Mouse (Mus musculus): ENCODE measurements at regions not wholly inside any gene's neighbourhood (a gene's known extent, or its start where the extent isn't known, plus 50 kb on each side); places are given as distances from the start of the nearest gene placed in this dataset.

GRCm38 (mm10) chr5:58822704-58823103 is 1104.9 kb downstream of the Pcdh7 start:
- no peak for TF ChIP-seq POLR2A (IDR thresholded peaks at IDR 0.05; ENCODE audit: borderline replicate concordance, extremely low read depth, insufficient read depth, insufficient read length)
- H3K27me3 ChIP-seq (ENCODE audit: control insufficient read depth, insufficient read depth, low read length) = no peaks in the 10 kb centered on the region

DNA sequence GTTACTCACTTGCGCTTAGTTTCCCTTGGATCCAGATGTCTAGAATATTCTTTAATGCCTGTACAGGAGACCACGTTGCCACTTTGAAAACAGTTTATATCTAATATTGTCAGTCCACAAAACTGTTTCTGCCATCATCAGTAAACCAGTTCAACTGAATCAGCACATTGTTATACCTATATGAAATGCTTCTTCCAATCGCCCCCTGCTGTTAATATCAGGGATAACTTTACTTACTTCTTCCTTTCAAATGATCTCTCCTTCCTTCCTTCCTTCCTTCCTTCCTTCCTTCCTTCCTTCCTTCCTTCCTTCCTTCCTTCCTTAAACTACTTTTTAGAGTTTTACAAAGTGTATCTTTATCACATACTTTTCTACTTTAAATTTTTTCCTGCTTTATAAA is 1108.2 kb downstream of the Pcdh7 start:
- H3K27me3 ChIP-seq (ENCODE audit: control insufficient read depth, insufficient read depth, low read length) = no peaks in the 10 kb centered on the region
- WGBS = 50% methylated on average over 3 of the region's 3 CpGs
- no peaks in the 10 kb centered on the region for H3K4me1 ChIP-seq (ENCODE audit: control insufficient read depth, insufficient read depth, low read length)
- no peaks in the 10 kb centered on the region for H3K9me3 ChIP-seq (ENCODE audit: control insufficient read depth, low read length)
- ATAC-seq (ENCODE audit: low FRiP score, low read depth) (no peak), DNase-seq (ENCODE audit: low spot score) (peak; percentile 52)
- TF ChIP-seq POLR2A (IDR thresholded peaks at IDR 0.05; ENCODE audit: borderline replicate concordance, extremely low read depth, insufficient read depth, insufficient read length) = no peak
- no peak overlapping the region for H3K4me3 ChIP-seq (replicated peaks; ENCODE audit: low read length)
- H3K4me2 ChIP-seq (replicated peaks; ENCODE audit: low read depth, low read length, severe bottlenecking) = no peak overlapping the region
- H3K36me3 ChIP-seq (ENCODE audit: control insufficient read depth, insufficient read depth, low read length) = no peaks in the 10 kb centered on the region
- H3K27ac ChIP-seq (replicated peaks; ENCODE audit: low read depth, low read length) = no peak overlapping the region
- H3K9ac ChIP-seq (ENCODE audit: low read depth, low read length, severe bottlenecking) = no peak overlapping the region

More at GRCm38 (mm10) chr5:58822704-58823103, 1104.9 kb downstream of the Pcdh7 start:
- H3K36me3 ChIP-seq (ENCODE audit: control insufficient read depth, insufficient read depth, low read length) = no peaks in the 10 kb centered on the region
- no peaks in the 10 kb centered on the region for H3K4me1 ChIP-seq (ENCODE audit: control insufficient read depth, insufficient read depth, low read length)
- no peak for DNase-seq (ENCODE audit: low spot score)
- no peaks in the 10 kb centered on the region for H3K9me3 ChIP-seq (ENCODE audit: control insufficient read depth, low read length)
- no peak overlapping the region for H3K4me3 ChIP-seq (replicated peaks; ENCODE audit: low read length)
- H3K27ac ChIP-seq (replicated peaks; ENCODE audit: low read depth, low read length) = no peak overlapping the region
- no peak overlapping the region for H3K9ac ChIP-seq (ENCODE audit: low read depth, low read length, severe bottlenecking)
- ATAC-seq (ENCODE audit: low FRiP score, low read depth) = no peak
- WGBS = 52% methylated on average over 4 of the region's 4 CpGs
- H3K4me2 ChIP-seq (replicated peaks; ENCODE audit: low read depth, low read length, severe bottlenecking) = no peak overlapping the region

DNA sequence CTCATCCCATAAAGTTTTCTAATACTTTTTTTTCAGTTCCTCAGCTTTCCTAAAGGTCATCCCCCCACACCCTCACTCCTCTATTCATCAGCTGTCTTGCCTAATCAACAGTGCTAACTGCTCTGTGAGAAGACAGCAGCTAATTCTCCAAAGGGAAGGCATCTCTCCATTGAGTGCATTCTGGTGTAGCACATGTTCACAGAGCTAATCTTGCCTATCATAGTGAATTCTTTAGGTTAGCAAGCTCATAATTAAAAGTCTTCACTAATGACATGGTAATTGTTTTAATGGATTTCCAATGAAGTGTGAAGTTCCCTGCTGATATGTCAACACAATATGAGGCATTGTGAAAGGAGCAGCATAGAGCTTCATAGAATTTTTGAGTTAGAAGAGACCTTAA is 1129.2 kb downstream of the Pcdh7 start:
- Histone ChIP-seq H3K36me3 (ENCODE audit: control insufficient read depth, insufficient read depth, low read length) (no peaks in the 10 kb centered on the region), H3K4me1 (ENCODE audit: control insufficient read depth, insufficient read depth, low read length) (no peaks in the 10 kb centered on the region), H3K4me2 (replicated peaks; ENCODE audit: low read depth, low read length, severe bottlenecking) (no peak overlapping the region), H3K27me3 (ENCODE audit: control insufficient read depth, insufficient read depth, low read length) (no peaks in the 10 kb centered on the region), H3K4me3 (replicated peaks; ENCODE audit: low read length) (no peak overlapping the region), H3K9me3 (ENCODE audit: control insufficient read depth, low read length) (no peaks in the 10 kb centered on the region), H3K9ac (ENCODE audit: low read depth, low read length, severe bottlenecking) (no peak overlapping the region), H3K27ac (replicated peaks; ENCODE audit: low read depth, low read length) (no peak overlapping the region)
- DNase-seq (ENCODE audit: low spot score) = no peak
- no peak for TF ChIP-seq POLR2A (IDR thresholded peaks at IDR 0.05; ENCODE audit: borderline replicate concordance, extremely low read depth, insufficient read depth, insufficient read length)
- no peak for ATAC-seq (ENCODE audit: low FRiP score, low read depth)

DNA sequence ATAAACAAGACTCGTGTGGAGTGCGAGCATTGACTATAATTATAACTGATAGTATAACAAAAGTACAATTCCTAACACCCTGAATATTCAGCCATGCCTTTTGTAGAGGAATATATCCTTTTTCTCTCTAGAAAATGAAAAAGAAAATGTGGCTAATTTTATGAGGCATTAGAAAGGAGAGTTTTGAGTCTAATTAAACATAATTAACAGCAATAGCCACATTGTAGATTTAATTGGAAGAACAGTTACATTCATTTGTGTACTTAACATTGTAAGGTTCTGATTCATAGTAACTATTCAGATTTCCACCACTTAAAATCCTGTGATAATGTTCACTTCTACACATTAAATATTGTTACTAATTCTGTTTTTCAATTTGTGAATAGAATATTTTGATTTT is 1140.2 kb downstream of the Pcdh7 start:
- 65% methylated on average over 2 of the region's 2 CpGs for WGBS
- Histone ChIP-seq H3K4me1 (ENCODE audit: control insufficient read depth, insufficient read depth, low read length) (no peaks in the 10 kb centered on the region), H3K4me2 (replicated peaks; ENCODE audit: low read depth, low read length, severe bottlenecking) (no peak overlapping the region), H3K27me3 (ENCODE audit: control insufficient read depth, insufficient read depth, low read length) (no peaks in the 10 kb centered on the region), H3K9ac (ENCODE audit: low read depth, low read length, severe bottlenecking) (no peak overlapping the region), H3K4me3 (replicated peaks; ENCODE audit: low read length) (no peak overlapping the region), H3K9me3 (ENCODE audit: control insufficient read depth, low read length) (no peaks in the 10 kb centered on the region), H3K27ac (replicated peaks; ENCODE audit: low read depth, low read length) (no peak overlapping the region), H3K36me3 (ENCODE audit: control insufficient read depth, insufficient read depth, low read length) (no peaks in the 10 kb centered on the region)
- DNase-seq (ENCODE audit: low spot score) = no peak
- no peak for ATAC-seq (ENCODE audit: low FRiP score, low read depth)
- no peak for TF ChIP-seq POLR2A (IDR thresholded peaks at IDR 0.05; ENCODE audit: borderline replicate concordance, extremely low read depth, insufficient read depth, insufficient read length)

- Histone ChIP-seq H3K4me3 (replicated peaks; ENCODE audit: low read length) (no peak overlapping the region), H3K27me3 (ENCODE audit: control insufficient read depth, insufficient read depth, low read length) (no peaks in the 10 kb centered on the region), H3K4me1 (ENCODE audit: control insufficient read depth, insufficient read depth, low read length) (no peaks in the 10 kb centered on the region), H3K36me3 (ENCODE audit: control insufficient read depth, insufficient read depth, low read length) (no peaks in the 10 kb centered on the region), H3K9ac (ENCODE audit: low read depth, low read length, severe bottlenecking) (no peak overlapping the region), H3K4me2 (replicated peaks; ENCODE audit: low read depth, low read length, severe bottlenecking) (no peak overlapping the region), H3K9me3 (ENCODE audit: control insufficient read depth, low read length) (no peaks in the 10 kb centered on the region), H3K27ac (replicated peaks; ENCODE audit: low read depth, low read length) (no peak overlapping the region)
- no peak for TF ChIP-seq POLR2A (IDR thresholded peaks at IDR 0.05; ENCODE audit: borderline replicate concordance, extremely low read depth, insufficient read depth, insufficient read length)
- DNase-seq (ENCODE audit: low spot score) = no peak
- ATAC-seq (ENCODE audit: low FRiP score, low read depth) = no peak
- WGBS = 73% methylated on average over 3 of the region's 3 CpGs
These were observed 1175.7 kb downstream of the Pcdh7 start for GRCm38 (mm10) chr5:58893493-58893892.

DNA sequence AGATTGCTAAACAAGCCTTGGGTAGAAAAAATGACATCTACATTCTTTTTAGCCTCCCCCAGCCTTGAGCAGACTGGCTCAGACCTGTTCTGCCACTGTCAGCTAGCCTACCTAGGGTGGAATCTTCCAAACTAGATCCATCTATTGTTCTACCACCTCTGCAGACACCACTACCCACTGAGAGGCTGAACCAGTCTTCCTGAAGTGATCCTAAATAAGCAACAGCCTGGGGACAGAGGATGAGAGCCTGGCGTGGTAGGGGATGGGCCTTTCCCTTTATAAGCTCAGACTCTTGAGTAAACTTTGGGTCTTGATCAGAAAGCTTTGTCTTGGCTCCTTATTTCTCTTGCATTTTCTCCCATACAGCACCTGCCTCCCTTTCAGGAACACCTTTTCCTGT is 1223.7 kb downstream of the Pcdh7 start:
- no peak for ATAC-seq (ENCODE audit: low FRiP score, low read depth)
- TF ChIP-seq POLR2A (IDR thresholded peaks at IDR 0.05; ENCODE audit: borderline replicate concordance, extremely low read depth, insufficient read depth, insufficient read length) = no peak
- no peaks in the 10 kb centered on the region for H3K9me3 ChIP-seq (ENCODE audit: control insufficient read depth, low read length)

More for the DNA sequence above, 1223.7 kb downstream of the Pcdh7 start:
- H3K4me1 ChIP-seq (ENCODE audit: control insufficient read depth, insufficient read depth, low read length) = no peaks in the 10 kb centered on the region
- no peaks in the 10 kb centered on the region for H3K27me3 ChIP-seq (ENCODE audit: control insufficient read depth, insufficient read depth, low read length)
- no peak for DNase-seq (ENCODE audit: low spot score)
- no peak overlapping the region for H3K27ac ChIP-seq (replicated peaks; ENCODE audit: low read depth, low read length)
- H3K4me3 ChIP-seq (replicated peaks; ENCODE audit: low read length) = no peak overlapping the region
- 73% methylated on average over 1 of the region's 1 CpGs for WGBS
- no peak overlapping the region for H3K9ac ChIP-seq (ENCODE audit: low read depth, low read length, severe bottlenecking)
- H3K36me3 ChIP-seq (ENCODE audit: control insufficient read depth, insufficient read depth, low read length) = no peaks in the 10 kb centered on the region
- H3K4me2 ChIP-seq (replicated peaks; ENCODE audit: low read depth, low read length, severe bottlenecking) = no peak overlapping the region
